Mouse (Mus musculus): ENCODE measurements around the gene Tmem123. TPM values are rescaled to one million over a fixed set of nuclear protein-coding genes. Genes with fewer than 3 reads are reported as not detected.

Tmem123 gene
- polyA plus RNA-seq, 2 experiments: 23.3 to 45.2 TPM

GRCm38 (mm10) chr9:7789764-7790575 lies 26.1 kb downstream of the Tmem123 start:
- H3K9me3 ChIP-seq (ENCODE audit: control insufficient read depth, low read length): no peaks in the 10 kb centered on the region
- peak overlapping the region; percentile 62 for H3K4me2 ChIP-seq (ENCODE audit: low read depth)
- H3K9ac ChIP-seq (replicated peaks): no peak overlapping the region; the same call in 1 of the 2 replicates
- no peak for TF ChIP-seq EP300 (IDR thresholded peaks at IDR 0.05; ENCODE audit: low read depth)
- TF ChIP-seq CTCF (IDR thresholded peaks at IDR 0.05; ENCODE audit: low read depth): no peak
- no peak overlapping the region; a peak in 1 of 4 replicates for H3K4me3 ChIP-seq (ENCODE audit: insufficient read depth in 1 of 2, low read depth in 2 of 2, low read length in 2 of 2)
- H3K4me1 ChIP-seq (replicated peaks; ENCODE audit: control insufficient read depth in 2 of 2, insufficient read depth in 2 of 2, low read length in 1 of 2): peaks cover 24 to 29% of the 10 kb centered on the region in 2 experiments
- peak; percentile 30; the same call in 1 of the 2 replicates for ATAC-seq (ENCODE audit: insufficient read depth)
- 48% methylated on average over 8 of the region's 8 CpGs for WGBS (ENCODE audit: insufficient replicate concordance)
- H3K27ac ChIP-seq: peak overlapping the region; percentile 38
- peaks cover 16% of the 10 kb centered on the region for H3K36me3 ChIP-seq (replicated peaks; ENCODE audit: control insufficient read depth, insufficient read depth, low read depth)
- no peaks in the 10 kb centered on the region for H3K27me3 ChIP-seq (ENCODE audit: control insufficient read depth, insufficient read depth, low read length)
- DNase-seq (ENCODE audit: low read depth in 3 of 3, low spot score in 3 of 3): no peak

GRCm38 (mm10) chr9:7790580-7791084 lies 26.8 kb downstream of the Tmem123 start:
- ATAC-seq (ENCODE audit: insufficient read depth): peak; percentile 94

GRCm38 (mm10) chr9:7793561-7793960 lies 29.7 kb downstream of the Tmem123 start:
- DNase-seq (ENCODE audit: low read depth in 3 of 3, low spot score in 3 of 3) (no peak), ATAC-seq (ENCODE audit: insufficient read depth) (no peak)
- Histone ChIP-seq H3K9me3 (ENCODE audit: control insufficient read depth, low read length) (no peaks in the 10 kb centered on the region), H3K4me3 (ENCODE audit: insufficient read depth in 1 of 2, low read depth in 2 of 2, low read length in 2 of 2) (no peak overlapping the region), H3K27me3 (ENCODE audit: control insufficient read depth, insufficient read depth, low read length) (no peaks in the 10 kb centered on the region), H3K27ac (no peak overlapping the region), H3K4me2 (ENCODE audit: low read depth) (no peak overlapping the region), H3K4me1 (replicated peaks; ENCODE audit: control insufficient read depth in 2 of 2, insufficient read depth in 2 of 2, low read length in 1 of 2) (peaks cover 24 to 27% of the 10 kb centered on the region in 2 experiments), H3K36me3 (replicated peaks; ENCODE audit: control insufficient read depth, insufficient read depth, low read depth) (peaks cover 16% of the 10 kb centered on the region), H3K9ac (replicated peaks) (no peak overlapping the region)
- TF ChIP-seq EP300 (IDR thresholded peaks at IDR 0.05; ENCODE audit: low read depth): no peak
- TF ChIP-seq CTCF (IDR thresholded peaks at IDR 0.05; ENCODE audit: low read depth): no peak
- WGBS (ENCODE audit: insufficient replicate concordance): 77% methylated on average over 2 of the region's 2 CpGs

More at GRCm38 (mm10) chr9:7790580-7791084, 26.8 kb downstream of the Tmem123 start:
- H3K27ac ChIP-seq: peak overlapping the region; percentile 38
- no peaks in the 10 kb centered on the region for H3K9me3 ChIP-seq (ENCODE audit: control insufficient read depth, low read length)
- peaks cover 24 to 27% of the 10 kb centered on the region in 2 experiments for H3K4me1 ChIP-seq (replicated peaks; ENCODE audit: control insufficient read depth in 2 of 2, insufficient read depth in 2 of 2, low read length in 1 of 2)
- H3K36me3 ChIP-seq (replicated peaks; ENCODE audit: control insufficient read depth, insufficient read depth, low read depth): peaks cover 16% of the 10 kb centered on the region
- H3K27me3 ChIP-seq (ENCODE audit: control insufficient read depth, insufficient read depth, low read length): no peaks in the 10 kb centered on the region
- H3K4me3 ChIP-seq (ENCODE audit: insufficient read depth in 1 of 2, low read depth in 2 of 2, low read length in 2 of 2): peak overlapping the region; percentile 9 to 18; a peak in 2 of 4 replicates
- peak; percentile 68 to 73 (median 69) for DNase-seq (ENCODE audit: low read depth in 3 of 3, low spot score in 3 of 3)
- WGBS (ENCODE audit: insufficient replicate concordance): 15% methylated on average over 11 of the region's 11 CpGs
- TF ChIP-seq CTCF (IDR thresholded peaks at IDR 0.05; ENCODE audit: low read depth): no peak
- TF ChIP-seq EP300 (IDR thresholded peaks at IDR 0.05; ENCODE audit: low read depth): peak; percentile 85
- peak overlapping the region; percentile 62 for H3K4me2 ChIP-seq (ENCODE audit: low read depth)
- H3K9ac ChIP-seq (replicated peaks): peak overlapping the region; percentile 38; the same call in 1 of the 2 replicates

GRCm38 (mm10) chr9:7795581-7795980 lies 31.7 kb downstream of the Tmem123 start:
- Histone ChIP-seq H3K36me3 (replicated peaks; ENCODE audit: control insufficient read depth, insufficient read depth, low read depth) (peaks cover 16% of the 10 kb centered on the region), H3K4me1 (replicated peaks; ENCODE audit: control insufficient read depth in 2 of 2, insufficient read depth in 2 of 2, low read length in 1 of 2) (peaks cover 8 to 11% of the 10 kb centered on the region in 2 experiments), H3K4me3 (ENCODE audit: insufficient read depth in 1 of 2, low read depth in 2 of 2, low read length in 2 of 2) (no peak overlapping the region), H3K4me2 (ENCODE audit: low read depth) (no peak overlapping the region), H3K9me3 (ENCODE audit: control insufficient read depth, low read length) (no peaks in the 10 kb centered on the region), H3K27ac (no peak overlapping the region), H3K27me3 (ENCODE audit: control insufficient read depth, insufficient read depth, low read length) (no peaks in the 10 kb centered on the region), H3K9ac (replicated peaks) (no peak overlapping the region)
- DNase-seq (ENCODE audit: low read depth in 3 of 3, low spot score in 3 of 3): no peak
- ATAC-seq (ENCODE audit: insufficient read depth): no peak
- TF ChIP-seq EP300 (IDR thresholded peaks at IDR 0.05; ENCODE audit: low read depth) (no peak), CTCF (IDR thresholded peaks at IDR 0.05; ENCODE audit: low read depth) (no peak)
